Mouse (Mus musculus) activated CD4-positive, CD25-positive, alpha-beta regulatory T cell, adult 4 months (primary cell): ENCODE measurements around the gene Prlh. TPM values are rescaled to one million over a fixed set of nuclear protein-coding genes. Genes with fewer than 3 reads are reported as not detected.

Source experiments
- ATAC-seq: one replicate; pipeline ENCODE4 v1.8.0; 2017
- polyA plus RNA-seq, 2 experiments: library from polyadenylated mRNA; unstranded; fragments of 100-300 nt; shearing (Covaris generic); gene quantifications; one replicate each; pipeline ENCODE4 v1.2.1; 2017

Gene Prlh
- polyA plus RNA-seq, 2 experiments from 2014 or later, result not detected

DNA sequence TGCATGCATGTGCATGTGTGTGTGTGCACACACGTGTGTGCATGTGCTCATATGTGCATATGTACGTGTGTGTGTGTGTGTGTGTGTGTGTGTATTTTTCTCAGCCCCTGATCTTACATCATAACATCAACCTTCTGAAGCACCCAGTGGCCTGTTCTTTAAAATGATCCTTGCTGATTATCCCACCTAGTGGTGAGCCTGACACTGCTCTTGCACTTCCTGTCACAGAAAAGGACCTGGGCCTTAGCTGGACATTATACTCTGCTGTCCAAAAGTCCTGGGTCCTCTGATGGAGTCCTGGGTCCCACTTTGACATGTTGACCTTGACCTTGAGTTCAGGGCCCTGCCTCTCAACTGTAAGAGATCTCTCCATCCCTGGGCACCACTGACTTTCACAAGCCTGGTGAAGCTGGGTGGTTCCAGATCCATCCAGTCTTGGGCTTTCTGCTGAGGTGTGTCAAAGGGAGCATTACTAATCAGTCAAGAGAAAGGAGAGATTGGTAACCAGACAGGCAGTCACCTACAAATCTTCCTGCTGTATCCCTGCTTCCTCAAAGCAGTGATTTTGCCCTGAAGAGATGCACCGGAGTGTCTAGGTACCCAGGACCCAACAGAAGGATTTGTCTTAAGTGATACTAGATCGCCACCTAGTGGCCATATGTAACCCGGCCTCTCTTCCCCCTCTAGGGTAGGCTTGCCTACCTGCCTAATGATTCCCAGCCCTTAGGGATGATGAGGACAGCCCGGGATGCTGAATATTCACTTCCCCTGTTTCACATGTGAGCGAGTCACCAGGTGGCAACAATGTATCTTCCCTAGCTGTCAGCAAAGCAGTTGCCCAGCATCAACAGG, 3.6 kb downstream of the Prlh start:
- ATAC-seq, result no peak

DNA sequence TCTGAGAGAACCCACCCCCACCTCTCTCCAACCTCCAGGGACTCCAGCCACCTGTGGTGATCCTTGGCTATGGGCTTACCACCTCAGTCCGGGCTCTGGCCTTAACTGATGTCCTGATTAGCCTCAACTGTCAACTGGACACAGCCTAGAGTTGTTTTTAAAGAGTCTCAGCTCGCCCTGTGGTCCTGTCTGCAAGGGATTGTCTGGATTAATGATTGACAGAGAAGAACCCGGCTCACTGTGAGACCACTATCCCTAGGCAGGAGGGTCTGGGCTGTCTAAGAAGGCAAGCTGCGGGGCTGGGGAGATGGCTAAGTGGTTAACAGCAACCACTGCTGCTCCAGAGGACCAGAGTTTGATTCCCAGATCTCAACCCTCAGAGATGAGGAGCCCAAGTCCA, 9.6 kb downstream of the Prlh start:
- no peak for ATAC-seq

DNA sequence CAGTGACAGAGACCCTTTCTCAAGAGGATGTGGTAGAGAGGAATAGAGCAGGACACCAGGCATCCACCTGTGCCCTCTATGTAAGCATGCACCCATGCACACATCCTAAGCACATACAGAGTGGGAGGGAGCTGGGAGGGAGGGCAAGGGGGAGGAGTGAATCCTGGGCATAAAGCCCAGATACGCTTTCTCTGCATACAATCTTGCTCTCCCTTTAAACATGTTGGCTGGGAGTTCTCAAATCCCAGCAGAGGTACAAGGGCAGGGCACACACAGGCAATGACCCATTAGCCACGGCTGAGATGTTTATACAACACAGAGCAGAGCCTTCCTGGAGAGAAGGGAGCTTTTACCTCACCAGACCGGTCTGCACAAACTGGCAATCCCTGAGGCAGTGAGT, 10.1 kb downstream of the Prlh start:
- no peak for ATAC-seq

DNA sequence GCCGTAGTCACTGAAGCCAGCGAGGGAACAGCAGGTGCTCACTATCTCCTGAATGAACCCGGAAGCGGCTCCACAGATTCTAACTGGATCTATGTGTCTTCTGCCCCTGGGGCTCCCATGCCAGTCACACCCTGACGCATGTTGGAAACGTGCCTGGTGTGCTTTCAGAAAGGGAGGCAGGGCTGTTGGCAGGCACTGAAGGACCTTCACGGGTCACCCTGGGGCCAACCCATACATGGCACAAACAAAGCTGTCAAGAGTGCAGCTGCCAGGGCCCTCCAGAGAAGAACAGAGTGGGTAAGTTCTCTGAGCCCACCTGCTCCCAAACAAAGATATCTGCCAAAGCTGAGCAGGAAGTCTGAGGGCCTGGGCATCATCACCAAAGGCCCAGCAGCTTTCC, 14.7 kb downstream of the Prlh start:
- no peak for ATAC-seq

DNA sequence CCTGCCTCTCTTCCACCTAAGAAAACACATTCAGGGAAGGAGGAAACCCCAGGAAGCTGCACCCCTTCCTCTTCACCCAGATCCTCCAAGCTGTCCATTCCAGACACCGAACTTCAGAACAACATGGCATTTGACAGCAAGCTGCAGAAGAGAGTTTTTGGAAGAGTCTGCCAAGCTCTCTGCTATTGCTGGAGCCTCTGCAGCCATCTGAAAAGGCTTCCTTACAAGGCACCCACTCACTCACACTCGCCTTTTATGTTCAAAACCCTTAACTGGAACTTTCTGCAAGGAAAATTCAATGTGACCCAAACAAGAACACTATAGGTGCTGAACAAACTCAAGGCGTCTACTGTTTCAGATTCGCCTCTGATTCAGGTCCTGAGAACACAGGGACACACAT, 15.7 kb downstream of the Prlh start:
- ATAC-seq, result no peak

DNA sequence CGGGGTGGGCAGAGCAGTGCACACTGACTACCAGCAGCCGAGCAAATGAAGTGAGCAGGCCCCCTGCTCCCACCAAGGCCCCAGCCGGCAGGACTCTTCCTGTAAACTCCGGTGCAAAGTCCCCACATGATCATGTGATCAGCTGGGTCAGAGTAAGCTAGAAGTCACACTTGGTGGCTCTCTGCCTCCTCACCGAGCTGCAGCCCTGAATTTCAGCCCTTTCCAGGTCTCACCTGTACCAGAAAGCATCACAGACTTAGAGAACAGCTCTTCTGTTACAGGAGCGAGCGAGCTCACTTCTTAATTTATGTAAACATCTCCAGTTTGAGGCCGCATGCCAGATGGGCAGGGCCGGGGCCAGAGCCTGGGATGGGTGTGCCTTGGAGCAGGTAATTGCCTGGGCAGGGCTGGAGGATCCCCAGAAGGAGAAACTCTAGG, 16.5 kb downstream of the Prlh start, which contains the start of gene Rab17:
Gene Rab17 (minus strand): TSS at position 315 of the 438 bp plus-strand sequence.
- no peak for ATAC-seq

DNA sequence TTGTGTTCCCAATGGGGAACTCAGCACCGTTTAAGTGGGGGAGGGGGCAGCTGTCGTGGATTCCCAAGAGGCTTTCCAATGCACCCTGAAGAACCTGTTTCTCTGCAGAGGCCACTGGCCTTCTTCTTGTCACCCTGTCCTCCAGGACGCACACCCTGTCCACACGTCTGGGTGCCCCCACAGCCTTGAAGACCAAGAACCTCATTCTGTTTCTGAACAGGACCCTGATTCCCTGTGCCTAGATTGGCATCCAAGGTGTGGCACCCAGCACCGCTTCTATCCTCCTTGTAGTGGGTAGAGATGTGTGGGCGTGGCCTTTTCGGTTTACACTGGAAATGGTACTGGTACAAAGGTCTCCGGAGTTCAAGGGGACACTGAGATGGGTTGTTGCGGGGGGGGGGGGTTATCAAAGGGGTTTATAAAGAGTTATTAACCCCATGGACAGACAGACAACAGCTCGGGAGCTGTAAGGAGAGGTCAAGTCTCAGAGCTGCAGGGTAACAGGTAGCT, 17.0 kb downstream of the Prlh start:
- ATAC-seq, result no peak

DNA sequence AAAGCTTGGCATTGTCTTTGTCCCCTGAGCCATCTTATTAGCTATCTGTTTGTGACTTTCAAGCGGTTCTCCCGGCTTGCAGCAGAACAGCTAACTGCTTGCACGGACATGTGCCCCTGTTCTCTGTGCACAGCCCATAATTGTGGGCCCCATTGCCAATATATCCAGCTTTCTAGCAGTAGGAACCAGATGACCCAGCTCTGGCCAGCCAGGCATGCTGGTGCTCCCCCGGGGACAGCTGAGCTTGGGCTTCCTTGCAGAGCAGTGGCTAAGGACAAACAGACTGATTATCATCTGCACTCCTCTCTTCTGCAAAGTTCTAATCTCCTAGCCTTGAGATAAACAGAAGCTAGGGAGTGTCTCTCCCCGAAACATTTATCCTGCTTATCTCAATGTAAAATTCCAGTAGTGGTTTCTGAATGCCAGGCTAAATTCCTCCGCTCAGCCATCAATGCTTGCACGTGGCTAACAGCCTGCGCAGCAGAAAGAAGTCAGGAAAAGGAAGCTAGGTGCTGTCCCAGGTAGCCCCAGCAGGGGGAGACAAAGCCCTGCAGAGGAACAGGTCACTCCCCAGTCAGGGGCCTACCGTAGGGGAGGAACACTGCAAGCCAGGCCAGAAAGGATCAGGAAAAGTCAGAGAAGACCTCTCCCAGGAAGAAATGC, 20.1 kb downstream of the Prlh start:
- peak; percentile 76 for ATAC-seq

DNA sequence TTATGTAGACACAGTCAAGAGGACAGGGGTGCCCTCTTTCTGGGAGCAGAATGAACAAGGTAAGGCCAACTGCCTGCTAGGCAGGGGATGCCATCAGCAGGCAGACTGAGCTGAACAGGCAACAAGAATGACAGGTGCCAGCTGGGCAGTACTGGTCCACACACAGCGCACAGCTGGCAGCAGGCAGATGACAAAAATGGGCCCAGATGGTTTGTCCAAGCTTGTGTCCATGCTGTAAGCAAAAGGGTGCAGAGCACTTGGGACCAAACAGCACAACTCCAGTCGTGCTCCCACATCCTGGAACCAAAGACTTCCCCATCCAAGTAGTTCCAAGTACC, 20.6 kb downstream of the Prlh start:
- ATAC-seq, result no peak

DNA sequence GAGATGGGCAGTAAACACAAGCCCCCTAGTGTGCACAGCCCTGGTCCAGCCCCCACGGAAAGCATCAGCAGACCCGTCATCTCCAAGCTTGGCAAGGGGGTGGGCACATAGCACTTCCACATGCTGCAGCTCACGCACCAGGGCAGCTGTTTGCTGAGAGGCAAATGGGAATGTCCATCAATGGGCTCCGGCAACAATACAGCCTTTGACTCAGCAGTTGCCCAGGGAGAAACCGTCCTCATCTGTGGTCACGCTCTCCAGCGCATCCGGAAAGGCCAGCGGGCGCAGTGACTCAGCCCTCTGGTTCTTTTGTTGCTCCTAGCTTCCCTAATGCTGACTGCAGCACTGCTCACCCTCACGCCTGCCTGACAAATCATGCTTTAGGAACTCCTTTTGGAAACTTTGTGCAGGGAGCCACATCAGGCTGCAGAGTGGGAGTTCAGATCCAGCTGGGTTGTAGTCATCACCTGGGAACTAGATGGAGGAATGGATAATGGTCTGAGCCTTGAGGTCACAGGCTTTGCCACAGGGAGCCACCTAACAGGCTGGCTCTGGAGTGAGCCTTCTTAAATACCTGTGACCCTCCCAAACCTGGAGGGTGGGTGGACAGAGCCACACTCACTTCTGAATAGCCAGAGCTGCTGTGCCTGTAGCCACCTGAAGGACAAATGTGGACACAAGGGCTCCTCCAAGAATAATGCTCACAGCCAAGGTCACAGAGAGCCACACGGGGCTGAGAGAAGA, 22.2 kb downstream of the Prlh start:
- no peak for ATAC-seq

DNA sequence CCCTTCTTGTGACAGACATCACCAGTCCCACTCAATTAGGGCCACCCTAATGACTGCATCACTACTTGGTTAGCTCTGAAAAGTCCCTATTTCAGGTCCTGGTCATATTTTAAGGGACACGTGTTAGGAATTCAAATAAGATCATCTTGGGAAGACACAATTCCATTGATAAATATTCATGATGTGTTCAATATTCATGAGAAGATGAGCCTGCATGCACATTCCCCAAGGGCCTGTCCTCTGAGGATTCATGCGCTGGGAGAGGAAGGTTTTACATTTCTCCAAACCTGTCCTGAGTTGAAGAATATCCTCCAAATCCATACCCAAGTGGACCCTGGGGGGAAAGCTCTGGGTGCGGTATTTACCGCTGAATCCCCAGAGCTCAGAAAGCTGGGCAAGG, 23.1 kb downstream of the Prlh start:
- no peak for ATAC-seq

DNA sequence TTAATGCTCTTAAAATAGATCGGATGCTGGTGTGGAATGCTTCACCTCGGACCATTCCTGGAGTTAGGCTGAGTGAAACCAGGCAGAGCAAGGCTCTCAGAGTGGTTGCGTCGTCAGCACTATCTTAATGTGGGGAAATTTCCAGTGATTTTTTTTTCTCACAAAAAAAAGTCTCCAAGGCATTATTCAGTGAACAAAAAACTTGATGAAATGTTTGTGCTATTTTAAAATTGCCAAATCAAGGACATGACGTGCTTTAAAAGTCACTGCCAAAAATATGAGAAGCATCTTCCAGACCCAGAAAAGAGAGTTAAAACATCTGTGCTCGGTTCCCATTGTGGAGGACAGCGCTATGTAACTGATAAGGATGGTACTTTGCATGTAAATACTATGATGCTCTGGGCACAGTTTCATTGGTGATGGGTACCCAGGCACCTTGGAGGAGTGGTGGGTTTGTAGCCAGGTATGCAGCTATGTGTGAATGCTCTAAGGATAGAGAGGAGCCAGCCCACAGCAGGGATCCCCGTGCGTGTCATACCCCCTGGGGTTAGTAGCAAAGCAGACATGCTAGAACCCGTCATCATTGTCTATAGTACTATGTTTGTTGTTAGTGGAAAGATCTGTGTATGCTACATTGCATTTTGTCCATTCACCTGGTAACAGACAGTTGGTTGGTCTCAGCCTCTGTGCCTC, 27.9 kb downstream of the Prlh start:
- ATAC-seq, result no peak

DNA sequence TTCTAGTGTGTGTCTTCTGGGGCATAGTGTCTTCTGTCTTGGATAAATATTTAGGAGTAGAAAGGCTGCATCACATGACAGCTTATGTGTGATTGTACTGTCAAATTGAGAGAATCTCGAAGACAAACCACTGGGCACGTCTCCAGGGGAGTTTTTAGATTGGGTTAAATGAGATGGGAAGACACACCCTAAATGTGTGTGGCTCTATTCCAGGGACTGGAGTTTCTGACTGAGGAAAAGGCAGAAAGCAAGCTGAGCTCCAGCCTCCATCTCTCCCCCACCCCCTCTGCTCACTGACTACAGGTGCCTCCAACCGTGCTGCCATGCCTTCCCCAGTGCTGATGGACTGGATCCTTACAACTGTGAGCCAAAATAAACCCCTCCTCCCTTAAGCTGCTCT, 28.4 kb downstream of the Prlh start:
- no peak for ATAC-seq

DNA sequence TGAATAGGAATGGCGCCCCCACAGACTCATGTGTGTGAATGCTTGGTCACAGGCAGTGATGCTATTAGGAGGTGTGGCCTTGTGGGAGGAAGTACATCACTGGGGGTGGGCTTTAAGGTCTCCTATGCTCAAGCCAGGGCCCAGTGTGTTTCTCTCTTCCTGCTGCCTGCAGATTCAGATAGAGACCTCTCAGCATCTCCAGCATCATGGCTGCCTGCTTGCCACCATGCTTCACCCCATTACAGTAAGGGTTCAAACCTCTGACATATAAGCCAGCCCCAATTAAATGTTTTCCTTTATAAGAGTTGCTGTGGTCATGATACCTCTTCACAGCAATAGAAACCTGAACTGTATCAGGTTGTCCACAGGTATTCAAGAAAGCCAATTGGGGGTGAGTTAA, 43.0 kb downstream of the Prlh start:
- ATAC-seq, result no peak

DNA sequence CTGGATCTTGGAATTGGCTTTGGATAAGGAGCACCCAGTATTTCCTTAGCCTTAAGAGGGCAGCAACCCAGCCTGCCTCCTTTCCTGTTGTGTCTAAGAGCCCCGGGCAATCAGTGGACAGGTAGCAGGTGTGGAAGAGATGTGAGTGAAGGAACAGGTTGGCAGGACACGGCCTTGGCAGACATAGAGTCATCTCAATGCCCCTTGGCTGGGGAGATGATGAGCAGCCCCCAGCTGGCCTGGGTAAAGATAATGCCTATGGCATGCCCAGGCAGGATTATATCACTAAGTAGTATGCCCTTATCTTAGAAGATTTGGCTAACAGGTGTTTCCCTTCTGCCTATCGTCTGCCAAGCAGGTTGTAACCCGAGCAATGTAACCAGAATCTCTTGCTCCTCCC, 44.2 kb downstream of the Prlh start:
- ATAC-seq, result no peak

DNA sequence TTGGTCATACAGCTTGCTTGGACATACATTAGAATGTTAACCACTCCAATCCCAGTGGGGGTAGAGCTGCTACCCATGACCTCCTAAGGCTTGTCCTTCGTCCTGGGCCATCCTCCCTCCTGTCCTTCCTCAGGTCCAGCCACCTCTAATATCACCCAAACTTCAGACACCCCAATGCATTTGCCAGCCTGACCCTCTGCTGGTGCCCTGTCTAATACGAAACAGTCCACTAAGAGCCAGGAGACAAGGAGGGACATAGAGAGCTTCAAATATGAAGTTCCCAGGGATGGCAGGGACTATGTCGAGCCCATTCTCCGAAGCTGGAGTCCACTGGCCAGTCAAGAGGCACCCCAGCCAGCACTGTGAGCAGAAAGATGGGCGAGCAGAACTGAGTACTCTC, 44.7 kb downstream of the Prlh start:
- ATAC-seq, result no peak

DNA sequence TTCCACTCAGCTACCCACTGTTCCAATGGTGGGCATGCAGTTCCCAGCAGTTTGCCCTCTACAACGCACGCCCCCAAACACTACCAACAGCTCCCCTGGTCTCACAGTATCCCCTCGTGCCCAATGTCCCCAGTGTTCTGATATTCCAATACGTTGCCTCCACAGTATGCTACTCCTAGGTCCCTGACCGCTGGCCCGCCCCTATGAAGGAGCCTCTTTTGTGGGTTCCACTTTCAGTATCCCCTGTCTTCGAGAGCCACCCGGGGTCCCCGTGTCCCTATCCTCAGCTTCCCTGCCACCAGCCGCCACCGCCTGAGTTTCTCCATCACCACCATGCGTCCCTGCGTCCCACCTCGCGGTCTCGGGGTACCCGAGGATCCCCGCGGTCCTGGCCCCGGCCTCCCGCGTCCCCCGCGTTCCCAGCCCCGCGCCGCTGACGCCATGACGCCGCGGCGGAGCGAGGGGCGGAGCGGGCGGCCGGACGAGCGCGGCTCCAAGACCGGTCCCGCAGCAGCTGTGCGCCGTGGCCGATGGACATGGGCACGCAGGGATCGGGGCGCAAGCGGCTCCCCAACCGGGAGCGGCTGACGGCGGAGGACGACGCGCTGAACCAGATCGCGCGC, 45.5 kb downstream of the Prlh start, which contains the start of gene Lrrfip1:
Gene Lrrfip1 (plus strand): TSS at position 470 of the 623 bp plus-strand sequence.
- no peak for ATAC-seq

DNA sequence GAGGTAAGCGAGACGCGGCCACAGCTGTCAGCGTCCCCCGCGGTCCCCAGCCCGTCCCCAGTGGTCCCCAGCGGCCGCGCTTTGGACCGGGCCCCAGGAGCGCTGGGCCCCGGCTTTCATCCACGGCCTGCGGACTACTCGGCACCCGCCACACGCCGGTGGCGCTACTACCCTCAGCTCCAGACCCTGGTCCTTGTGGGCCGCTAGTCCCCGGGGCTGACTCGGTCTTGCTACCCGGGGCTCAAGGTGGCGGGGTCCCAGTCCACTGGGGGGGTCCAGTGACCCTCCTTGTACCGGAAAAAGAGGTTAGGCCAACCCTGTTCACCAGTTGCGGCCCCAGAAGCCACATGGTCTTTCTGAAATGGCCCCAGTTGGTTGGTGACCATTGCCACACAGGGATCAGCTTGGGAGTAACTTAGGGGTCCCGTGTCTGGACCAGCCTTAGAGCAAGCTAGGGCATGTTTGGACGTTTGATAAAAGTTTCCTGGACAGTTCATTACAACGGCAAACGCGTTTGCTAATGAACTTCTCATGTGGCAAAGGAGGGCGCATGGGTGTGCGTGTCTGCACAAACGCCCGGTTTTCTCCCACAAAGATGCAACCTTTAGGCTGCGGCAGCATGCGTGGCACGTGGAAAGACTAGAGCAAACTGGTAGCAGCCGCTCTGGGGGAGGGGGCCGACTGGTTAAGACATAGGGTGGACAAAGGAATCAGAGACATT, 46.1 kb downstream of the Prlh start:
- no peak for ATAC-seq

DNA sequence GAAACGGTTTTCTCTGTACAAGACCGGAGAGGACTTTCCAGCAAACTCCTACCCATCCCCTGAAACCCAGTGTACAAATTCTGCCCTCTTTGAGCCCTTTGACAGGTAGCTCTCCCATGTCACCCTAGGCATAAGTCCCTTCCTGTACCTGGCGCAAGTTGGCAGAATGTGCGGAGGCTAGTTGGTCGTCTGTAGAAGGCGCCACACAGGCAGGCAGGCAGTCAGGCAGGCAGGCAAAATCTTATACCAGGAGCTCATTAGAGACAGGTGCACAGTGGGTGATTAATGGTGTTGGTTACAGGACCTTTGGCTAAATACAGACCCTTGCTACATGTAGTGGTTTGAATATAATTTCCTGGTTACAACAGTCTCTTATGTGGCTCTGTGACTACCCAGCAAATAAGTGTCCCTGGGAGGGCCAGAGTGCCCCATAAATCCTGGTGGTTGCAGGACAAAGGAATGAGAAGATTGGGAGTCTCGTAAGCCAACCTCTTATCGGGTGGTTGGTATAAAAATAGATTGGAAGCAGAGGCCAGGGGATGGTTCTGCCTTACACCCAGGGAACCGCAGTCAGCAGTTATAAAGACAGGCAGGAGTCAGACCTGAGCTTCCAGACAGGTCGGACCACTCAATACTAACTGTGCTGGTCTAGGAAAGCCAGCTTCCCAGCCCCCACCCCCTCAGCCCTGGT, 47.1 kb downstream of the Prlh start:
- ATAC-seq, result no peak

DNA sequence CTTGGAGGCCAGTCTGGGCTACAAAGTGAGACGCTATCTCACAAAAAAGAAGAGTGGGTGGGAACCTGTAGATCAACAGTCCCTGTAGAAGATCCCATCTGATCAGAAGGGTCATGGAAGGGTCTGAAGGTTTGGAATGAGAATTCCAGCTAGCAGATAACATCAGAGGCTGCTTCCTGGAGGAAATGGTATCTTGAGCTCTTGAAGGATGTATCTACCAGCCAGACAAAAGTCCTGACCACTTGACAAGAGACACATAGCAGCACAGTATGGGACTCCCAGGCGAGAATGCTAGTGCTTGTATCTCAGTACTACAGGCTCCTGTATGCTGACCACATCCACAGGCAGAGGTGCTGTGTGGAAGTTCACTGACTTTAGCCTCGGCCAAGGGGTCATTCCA, 48.2 kb downstream of the Prlh start:
- no peak for ATAC-seq
